Mouse (Mus musculus): ENCODE measurements around the gene Pgm5. TPM values are rescaled to one million over a fixed set of nuclear protein-coding genes. Genes with fewer than 3 reads are reported as not detected.

The Pgm5 gene
- total and polyA plus RNA-seq, 3 experiments: not detected

DNA sequence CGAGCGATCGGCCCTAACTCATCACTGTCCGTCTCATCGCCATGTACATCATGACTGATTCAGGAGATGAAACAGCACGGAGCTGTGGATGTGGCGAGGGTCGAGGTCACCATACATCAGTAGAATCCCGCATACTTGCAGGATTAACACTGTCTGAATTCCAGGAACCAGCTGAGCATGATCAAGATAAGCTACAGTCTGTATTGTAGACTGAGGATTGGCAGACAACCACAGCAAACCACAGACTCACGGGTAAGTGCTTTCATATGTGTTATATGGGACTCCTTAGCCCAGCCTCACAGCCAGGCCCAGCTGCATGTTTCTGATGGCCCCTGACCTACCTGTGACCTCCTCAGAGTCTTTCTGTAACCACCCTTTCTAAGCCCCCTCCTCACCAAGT lies 50.2 kb downstream of the Pgm5 start:
- H3K36me3 ChIP-seq (ENCODE audit: control insufficient read depth in 1 of 2, insufficient read depth in 2 of 2, low read length in 2 of 2): no peaks in the 10 kb centered on the region
- no peak overlapping the region for H3K9ac ChIP-seq (ENCODE audit: control insufficient read depth, low read depth, low read length, poor library complexity, severe bottlenecking)
- no peak overlapping the region for H3K4me3 ChIP-seq (ENCODE audit: control insufficient read depth in 1 of 2, insufficient read depth in 1 of 2, low read depth in 2 of 2, low read length in 2 of 2)
- H3K9me3 ChIP-seq (replicated peaks; ENCODE audit: insufficient read depth, low read length): no peaks in the 10 kb centered on the region
- no peak for DNase-seq (ENCODE audit: low read depth, low spot score)
- H3K4me1 ChIP-seq (ENCODE audit: control insufficient read depth in 1 of 2, insufficient read depth in 2 of 2, low read length in 2 of 2): no peaks in the 10 kb centered on the region
- H3K27ac ChIP-seq (ENCODE audit: control insufficient read depth, low read depth, low read length): no peak overlapping the region
- TF ChIP-seq JUND (IDR thresholded peaks at IDR 0.05; ENCODE audit: low read depth, low read length) (no peak), CHD1 (IDR thresholded peaks at IDR 0.05; ENCODE audit: low read depth, low read length) (no peak), SIN3A (IDR thresholded peaks at IDR 0.05; ENCODE audit: low read length) (no peak), E2F4 (IDR thresholded peaks at IDR 0.05; ENCODE audit: borderline replicate concordance, low read depth, low read length) (no peak), NRF1 (IDR thresholded peaks at IDR 0.05; ENCODE audit: insufficient read depth, low read depth, low read length, poor library complexity, severe bottlenecking) (no peak), SMC3 (IDR thresholded peaks at IDR 0.05; ENCODE audit: low read depth, low read length) (no peak), ZKSCAN1 (IDR thresholded peaks at IDR 0.05; ENCODE audit: low read depth, low read length) (no peak), BHLHE40 (IDR thresholded peaks at IDR 0.05; ENCODE audit: borderline replicate concordance, low read depth, low read length) (no peak), ZMIZ1 (IDR thresholded peaks at IDR 0.05; ENCODE audit: low read depth, low read length) (no peak), POLR2A (IDR thresholded peaks at IDR 0.05; ENCODE audit: control insufficient read depth in 1 of 2, insufficient read depth in 1 of 2, low read depth in 1 of 2, low read length in 2 of 2, poor library complexity in 1 of 2) (no peak), POLR2AphosphoS2 (IDR thresholded peaks at IDR 0.05; ENCODE audit: low read length) (no peak), EP300 (IDR thresholded peaks at IDR 0.05; ENCODE audit: low read depth in 1 of 2, low read length in 2 of 2) (no peak), ELF1 (IDR thresholded peaks at IDR 0.05; ENCODE audit: low read depth, low read length) (no peak), USF2 (IDR thresholded peaks at IDR 0.05; ENCODE audit: borderline replicate concordance in 1 of 2, insufficient read depth in 1 of 2, low read depth in 1 of 2, low read length in 2 of 2) (no peak), ZC3H11A (IDR thresholded peaks at IDR 0.05; ENCODE audit: low read depth, low read length) (no peak), ETS1 (IDR thresholded peaks at IDR 0.05; ENCODE audit: low read depth, low read length) (no peak)
- H3K27me3 ChIP-seq (ENCODE audit: control insufficient read depth in 1 of 2, insufficient read depth in 2 of 2, low read length in 2 of 2): peaks cover 0 to 2% of the 10 kb centered on the region in 2 experiments; a peak in 2 of 4 replicates
- H3K79me2 ChIP-seq (ENCODE audit: control insufficient read depth, insufficient read depth, low read length, poor library complexity): no peaks in the 10 kb centered on the region

DNA sequence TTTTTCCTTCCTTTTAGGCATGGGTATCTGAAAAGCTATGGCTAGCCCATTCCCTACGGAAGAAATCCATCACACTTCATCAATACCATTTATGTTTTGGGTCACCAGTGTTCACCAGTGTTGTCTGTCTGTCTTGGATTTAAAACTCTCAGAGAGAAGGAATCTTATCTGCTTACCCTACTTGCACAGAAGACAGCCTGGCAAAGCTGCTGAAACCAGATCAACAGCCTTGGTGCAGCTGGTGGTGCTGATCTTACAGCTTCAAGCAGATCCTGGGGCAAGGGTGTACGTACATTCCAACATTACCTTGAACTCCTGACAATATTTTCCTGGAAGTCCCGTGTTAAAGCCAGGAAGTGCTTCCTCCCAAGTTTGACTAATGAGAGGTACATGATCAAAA lies 55.6 kb downstream of the Pgm5 start:
- H3K9me3 ChIP-seq (replicated peaks; ENCODE audit: insufficient read depth, low read length): no peaks in the 10 kb centered on the region
- no peak overlapping the region for H3K4me3 ChIP-seq (ENCODE audit: control insufficient read depth in 1 of 2, insufficient read depth in 1 of 2, low read depth in 2 of 2, low read length in 2 of 2)
- no peaks in the 10 kb centered on the region for H3K4me1 ChIP-seq (ENCODE audit: control insufficient read depth in 1 of 2, insufficient read depth in 2 of 2, low read length in 2 of 2)
- no peaks in the 10 kb centered on the region for H3K79me2 ChIP-seq (ENCODE audit: control insufficient read depth, insufficient read depth, low read length, poor library complexity)
- no peak overlapping the region for H3K9ac ChIP-seq (ENCODE audit: control insufficient read depth, low read depth, low read length, poor library complexity, severe bottlenecking)
- no peak overlapping the region for H3K27ac ChIP-seq (ENCODE audit: control insufficient read depth, low read depth, low read length)
- H3K27me3 ChIP-seq (ENCODE audit: control insufficient read depth in 1 of 2, insufficient read depth in 2 of 2, low read length in 2 of 2): peaks cover 2 to 4% of the 10 kb centered on the region in 2 experiments; a peak in 2 of 4 replicates
- no peak for DNase-seq (ENCODE audit: low read depth, low spot score)
- no peak for TF ChIP-seq CHD1 (IDR thresholded peaks at IDR 0.05; ENCODE audit: low read depth, low read length)
- no peak for TF ChIP-seq KAT2A (conservative IDR thresholded peaks at IDR 0.05; ENCODE audit: low read depth, low read length)
- no peak for TF ChIP-seq ZNF384 (IDR thresholded peaks at IDR 0.05; ENCODE audit: low read depth, low read length)
- TF ChIP-seq ELF1 (IDR thresholded peaks at IDR 0.05; ENCODE audit: low read depth, low read length): no peak
- TF ChIP-seq E2F4 (IDR thresholded peaks at IDR 0.05; ENCODE audit: borderline replicate concordance, low read depth, low read length): no peak
- no peak for TF ChIP-seq RCOR1 (IDR thresholded peaks at IDR 0.05; ENCODE audit: low read depth, low read length)
- no peak for TF ChIP-seq MYC (IDR thresholded peaks at IDR 0.05; ENCODE audit: low read depth, low read length)
- no peak for TF ChIP-seq GATA1 (IDR thresholded peaks at IDR 0.05; ENCODE audit: low read depth, low read length)
- TF ChIP-seq CTCF (IDR thresholded peaks at IDR 0.05 in 2 of 3, conservative IDR thresholded peaks at IDR 0.05 in 1 of 3; ENCODE audit: control insufficient read depth in 1 of 3, insufficient read depth in 1 of 3, low read depth in 2 of 3, low read length in 3 of 3, poor library complexity in 1 of 3, severe bottlenecking in 1 of 3): no peak
- TF ChIP-seq GABPA (IDR thresholded peaks at IDR 0.05; ENCODE audit: low read depth, low read length): no peak
- no peak for TF ChIP-seq ZMIZ1 (IDR thresholded peaks at IDR 0.05; ENCODE audit: low read depth, low read length)
- no peak for TF ChIP-seq EP300 (IDR thresholded peaks at IDR 0.05; ENCODE audit: low read depth in 1 of 2, low read length in 2 of 2)
- no peak for TF ChIP-seq MXI1 (IDR thresholded peaks at IDR 0.05; ENCODE audit: low read depth, low read length)
- TF ChIP-seq ZC3H11A (IDR thresholded peaks at IDR 0.05; ENCODE audit: low read depth, low read length): no peak
- no peak for TF ChIP-seq UBTF (IDR thresholded peaks at IDR 0.05; ENCODE audit: borderline replicate concordance, insufficient read depth, low read depth, low read length)
- TF ChIP-seq RAD21 (IDR thresholded peaks at IDR 0.05; ENCODE audit: low read depth, low read length): no peak
- no peak for TF ChIP-seq ETS1 (IDR thresholded peaks at IDR 0.05; ENCODE audit: low read depth, low read length)
- no peak for TF ChIP-seq TBP (IDR thresholded peaks at IDR 0.05; ENCODE audit: low read depth, low read length)
- TF ChIP-seq POLR2A (IDR thresholded peaks at IDR 0.05; ENCODE audit: control insufficient read depth in 1 of 2, insufficient read depth in 1 of 2, low read depth in 1 of 2, low read length in 2 of 2, poor library complexity in 1 of 2): no peak
- no peaks in the 10 kb centered on the region for H3K36me3 ChIP-seq (ENCODE audit: control insufficient read depth in 1 of 2, insufficient read depth in 2 of 2, low read length in 2 of 2)

All from MEL (cell line).